Mouse (Mus musculus) naive thymus-derived CD4-positive, alpha-beta T cell, adult 2 months (primary cell): Measurements from ENCODE around the gene Acer3.

Experiments
- DNase-seq: peaks from one replicate; pipeline ENCODE4 v3.0.0-alpha.2; 2011; ENCODE audit warnings: low read depth

Acer3 gene

GRCm38 (mm10) chr7:98321083-98321482, at the start of gene Acer3:
Gene Acer3, minus strand, starts transcription at chr7:98321208.
- no peak for DNase-seq

GRCm38 (mm10) chr7:98369762-98370369, 48.9 kb upstream of the Acer3 start:
- no peak for DNase-seq

- DNase-seq, result no peak
Measured at GRCm38 (mm10) chr7:98361662-98362061, 40.7 kb upstream of the Acer3 start.

- DNase-seq, result no peak
Measured at GRCm38 (mm10) chr7:98361063-98361652, 40.1 kb upstream of the Acer3 start, which contains the start of gene Tsku. Gene Tsku, minus strand, starts transcription at chr7:98361328.

- DNase-seq, result no peak
Measured at GRCm38 (mm10) chr7:98360621-98360990, 39.6 kb upstream of the Acer3 start.

- DNase-seq, result no peak
Measured at GRCm38 (mm10) chr7:98359951-98360620, 39.1 kb upstream of the Acer3 start.

- no peak for DNase-seq
Measured at GRCm38 (mm10) chr7:98358016-98358415, 37.0 kb upstream of the Acer3 start.

- DNase-seq, result no peak
Measured at GRCm38 (mm10) chr7:98357324-98357723, 36.3 kb upstream of the Acer3 start.

GRCm38 (mm10) chr7:98354921-98355310, 33.9 kb upstream of the Acer3 start:
- no peak for DNase-seq

- DNase-seq, result no peak
Measured at GRCm38 (mm10) chr7:98354160-98354920, 33.3 kb upstream of the Acer3 start.

GRCm38 (mm10) chr7:98353616-98354015, 32.6 kb upstream of the Acer3 start:
- no peak for DNase-seq

- no peak for DNase-seq
Measured at GRCm38 (mm10) chr7:98351523-98351922, 30.5 kb upstream of the Acer3 start.

- DNase-seq, result no peak
Measured at GRCm38 (mm10) chr7:98349821-98350220, 28.8 kb upstream of the Acer3 start.

GRCm38 (mm10) chr7:98349096-98349495, 28.1 kb upstream of the Acer3 start:
- peak; percentile 77 for DNase-seq

GRCm38 (mm10) chr7:98348043-98348442, 27.0 kb upstream of the Acer3 start:
- peak; percentile 71 for DNase-seq

GRCm38 (mm10) chr7:98347471-98347870, 26.5 kb upstream of the Acer3 start:
- no peak for DNase-seq

- no peak for DNase-seq
Measured at GRCm38 (mm10) chr7:98345036-98345435, 24.0 kb upstream of the Acer3 start.

- peak; percentile 45 for DNase-seq
Measured at GRCm38 (mm10) chr7:98344361-98344760, 23.4 kb upstream of the Acer3 start.

- no peak for DNase-seq
Measured at GRCm38 (mm10) chr7:98342249-98342648, 21.2 kb upstream of the Acer3 start.

- DNase-seq, result peak; percentile 82
Measured at GRCm38 (mm10) chr7:98341475-98341874, 20.5 kb upstream of the Acer3 start.

GRCm38 (mm10) chr7:98340343-98340742, 19.3 kb upstream of the Acer3 start:
- DNase-seq, result no peak

GRCm38 (mm10) chr7:98333987-98334386, 13.0 kb upstream of the Acer3 start:
- DNase-seq, result no peak

GRCm38 (mm10) chr7:98333507-98333906, 12.5 kb upstream of the Acer3 start:
- no peak for DNase-seq
